Mouse (Mus musculus): ENCODE results near the gene Nek2.

DNA sequence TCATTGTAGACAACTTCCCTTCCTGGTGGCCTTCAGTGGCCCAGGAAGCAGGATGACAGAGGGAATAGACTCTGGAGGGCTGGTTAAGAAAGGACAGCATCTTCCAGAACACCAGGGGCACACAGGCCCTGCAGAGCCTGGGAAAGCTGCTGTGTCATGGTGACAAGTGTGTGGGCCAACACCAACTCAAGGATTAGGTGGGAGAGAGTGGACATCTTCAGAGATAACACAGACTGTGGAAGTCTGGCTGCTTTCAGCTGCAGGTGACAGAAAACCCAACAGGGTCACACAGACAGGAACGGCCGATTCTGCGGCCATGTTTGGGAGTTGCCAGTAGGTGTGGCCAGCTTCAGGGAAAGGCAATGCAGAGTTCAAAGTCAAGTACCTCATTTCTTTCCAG is 59.0 kb downstream of the Nek2 start:
- no peak for TF ChIP-seq CTCF (IDR thresholded peaks at IDR 0.05; ENCODE audit: low read depth)
- TF ChIP-seq EP300 (IDR thresholded peaks at IDR 0.05; ENCODE audit: low read depth) = 0 out of 2 replicates have a peak, but pooled peaks have one; percentile 5
